Mouse (Mus musculus) forelimb bud, embryonic 11.5 days (tissue): ENCODE measurements around the gene Cst10.

Experiments used
- DNase-seq: peaks from one replicate; pipeline ENCODE4 v3.0.0-alpha.2; 2012; ENCODE audit warnings: low read depth, low spot score

Cst10 gene

DNA sequence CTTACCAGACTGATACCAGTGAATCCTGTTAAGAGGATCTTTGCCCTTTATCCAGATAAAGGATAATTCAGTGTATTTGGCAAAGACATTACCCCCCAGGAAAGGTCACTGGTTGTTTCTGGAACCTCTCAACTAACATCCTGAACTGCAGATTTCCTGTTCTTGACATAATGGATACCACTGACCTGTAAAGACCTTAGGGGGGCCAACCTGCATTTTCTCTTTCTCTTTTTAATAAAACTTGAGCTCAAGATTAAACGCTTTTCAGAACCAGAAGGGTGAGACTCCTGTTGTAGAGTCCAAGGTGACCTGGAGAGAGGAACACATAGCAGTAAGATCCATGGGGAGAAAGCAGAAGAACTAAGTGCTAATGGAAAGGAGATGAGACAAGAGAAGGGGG lies at the start of gene Cst10:
Gene Cst10 (plus strand): TSS at position 301 of the 400 bp plus-strand sequence.
- no peak for DNase-seq

DNA sequence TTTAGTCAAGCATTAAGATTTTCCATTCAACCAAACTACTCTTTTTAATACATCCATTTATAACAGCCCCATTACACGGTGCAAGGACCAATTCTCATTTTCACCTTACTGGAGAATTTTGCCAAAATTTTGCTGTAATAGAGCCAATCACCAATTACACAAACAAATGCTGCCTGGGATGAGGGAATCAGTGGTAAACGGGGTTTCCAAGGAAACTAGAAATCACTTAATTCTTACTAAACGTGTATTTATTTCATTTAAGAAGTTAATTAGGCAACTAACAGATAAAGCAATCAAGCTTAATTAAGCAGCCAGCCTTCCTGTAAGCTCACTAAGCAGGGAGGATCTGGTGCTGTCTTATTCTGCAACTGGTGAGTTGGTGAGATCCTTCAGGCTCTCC lies 11.9 kb upstream of the Cst10 start:
- no peak for DNase-seq

DNA sequence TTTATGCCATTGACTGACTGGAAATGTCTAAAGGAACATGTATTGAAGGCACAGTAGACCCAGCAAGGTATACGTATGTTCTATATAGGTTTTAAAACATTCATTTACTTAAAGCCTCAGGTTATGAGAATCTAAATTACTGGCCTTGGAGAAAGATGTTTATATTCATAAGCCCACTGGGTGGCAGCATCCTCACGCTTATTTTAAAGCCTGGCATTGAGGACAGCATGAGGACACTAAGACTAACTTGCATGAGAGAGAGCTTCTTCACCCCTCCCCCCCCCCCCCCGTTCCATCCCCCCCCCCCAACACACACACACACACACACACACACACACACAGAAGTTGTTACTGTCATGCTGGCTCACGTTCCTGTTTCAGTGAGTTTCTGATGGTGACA lies 17.7 kb downstream of the Cst10 start:
- peak; percentile 21 for DNase-seq
